Mouse (Mus musculus) kidney, adult 2 months (tissue): ENCODE results near the gene Nubpl.

Source experiments
- CTCF ChIP-seq: fragments of 200-500 bp; conservative IDR thresholded peaks from 2 replicates; pipeline ENCODE4 v1.5.1; 2011; ENCODE audit warnings: low read depth, mild to moderate bottlenecking, control low read depth, low read length, moderate library complexity, mixed read lengths; ENCODE audit not compliant: insufficient read depth, insufficient read length
- POLR2A ChIP-seq: fragments of 200-500 bp; IDR thresholded peaks from one replicate; pipeline ENCODE4 v1.6.1; 2011; ENCODE audit warnings: low read depth, low read length, control low read depth

DNA sequence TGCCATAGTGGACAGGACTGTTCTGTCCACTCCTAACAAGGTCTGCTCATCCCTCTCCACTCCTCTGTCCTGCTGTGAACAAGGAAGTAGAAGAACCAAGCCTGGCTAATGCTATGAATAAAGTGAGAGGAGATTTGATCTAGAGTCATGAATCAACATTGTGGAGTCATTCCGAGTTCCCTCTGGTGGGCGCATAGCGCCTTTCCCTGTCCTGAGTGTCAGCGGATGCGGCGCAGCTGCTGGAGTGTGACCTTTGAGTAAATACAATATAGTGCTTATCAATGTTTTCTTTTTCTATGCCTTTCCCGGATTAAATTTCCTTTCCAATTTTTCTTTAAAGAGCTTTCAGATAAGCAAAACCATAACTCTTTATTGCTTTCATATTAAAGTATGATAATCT lies 208.8 kb downstream of the Nubpl start:
- TF ChIP-seq CTCF (no peak), POLR2A (no peak)
